Mouse (Mus musculus): ENCODE results near the gene Rin2. TPM values are rescaled to one million over a fixed set of nuclear protein-coding genes. Genes with fewer than 3 reads are reported as not detected.

Gene Rin2
- polyA plus RNA-seq, 1 experiment from 2014 or later = 18.1 TPM

DNA sequence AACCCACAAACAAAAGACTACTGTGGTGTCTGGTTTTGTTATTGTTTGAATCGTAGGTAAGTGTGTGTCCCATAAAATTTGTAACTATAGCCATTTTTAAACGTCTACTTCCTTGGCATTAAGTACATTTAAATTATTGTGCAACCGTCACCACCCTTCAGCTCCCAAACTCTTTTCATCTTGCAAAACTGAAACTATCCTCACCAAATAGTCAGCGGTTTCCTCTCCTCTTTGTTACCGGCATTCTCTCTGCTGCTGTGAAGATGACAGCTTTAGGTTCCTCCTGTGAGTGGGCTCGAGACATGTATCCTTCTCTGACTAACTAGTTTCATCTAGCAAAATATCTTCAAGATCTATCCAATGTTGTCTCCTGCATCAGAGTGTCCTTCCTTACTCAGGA is 129.5 kb downstream of the Rin2 start:
- no peak overlapping the region for H3K9ac ChIP-seq
- H3K4me1 ChIP-seq = no peaks in the 10 kb centered on the region
- no peaks in the 10 kb centered on the region for H3K36me3 ChIP-seq
- no peak overlapping the region for H3K4me3 ChIP-seq
- no peak overlapping the region for H3K27ac ChIP-seq
- no peak overlapping the region for H3K4me2 ChIP-seq (replicated peaks)
- ATAC-seq (ENCODE audit: low FRiP score, low read depth) = no peak
- peaks cover 10% of the 10 kb centered on the region for H3K9me3 ChIP-seq
- WGBS = 91% methylated on average over 6 of the region's 6 CpGs
- H3K27me3 ChIP-seq (replicated peaks) = no peaks in the 10 kb centered on the region

GRCm38 (mm10) chr2:145807276-145807675 is 132.3 kb downstream of the Rin2 start:
- no peak overlapping the region for H3K9ac ChIP-seq
- no peak overlapping the region for H3K4me3 ChIP-seq
- no peak for ATAC-seq (ENCODE audit: low FRiP score, low read depth)
- H3K4me2 ChIP-seq (replicated peaks) = no peak overlapping the region
- H3K27me3 ChIP-seq (replicated peaks) = no peaks in the 10 kb centered on the region
- peaks cover 10% of the 10 kb centered on the region for H3K9me3 ChIP-seq
- WGBS = 76% methylated on average over 2 of the region's 2 CpGs
- H3K36me3 ChIP-seq = no peaks in the 10 kb centered on the region
- no peak overlapping the region for H3K27ac ChIP-seq
- H3K4me1 ChIP-seq = no peaks in the 10 kb centered on the region

DNA sequence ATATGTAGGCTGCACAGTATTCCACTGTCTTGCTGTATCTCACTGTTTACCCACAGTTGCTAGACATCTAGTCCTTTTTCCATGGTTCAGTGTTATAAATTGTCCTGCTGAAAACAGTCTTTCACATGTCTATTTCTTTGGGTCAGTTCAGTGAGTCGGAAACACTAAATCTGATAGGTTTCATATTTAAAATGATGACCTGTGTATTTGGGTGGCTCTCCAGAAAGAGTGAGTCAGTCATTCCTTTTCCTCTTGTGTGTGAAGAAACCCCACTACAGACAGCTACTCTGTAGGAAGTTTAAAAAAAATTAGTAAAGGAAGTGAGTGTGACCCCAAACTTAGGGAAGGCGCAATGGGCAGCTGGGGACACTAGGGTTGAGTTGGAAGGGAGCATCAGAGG is 133.2 kb downstream of the Rin2 start:
- Histone ChIP-seq H3K4me1 (no peaks in the 10 kb centered on the region), H3K9ac (no peak overlapping the region), H3K27me3 (replicated peaks) (no peaks in the 10 kb centered on the region), H3K9me3 (peaks cover 10% of the 10 kb centered on the region), H3K4me2 (replicated peaks) (no peak overlapping the region), H3K36me3 (no peaks in the 10 kb centered on the region), H3K4me3 (no peak overlapping the region), H3K27ac (no peak overlapping the region)
- no peak for ATAC-seq (ENCODE audit: low FRiP score, low read depth)
- WGBS = 95% methylated on average over 2 of the region's 2 CpGs

DNA sequence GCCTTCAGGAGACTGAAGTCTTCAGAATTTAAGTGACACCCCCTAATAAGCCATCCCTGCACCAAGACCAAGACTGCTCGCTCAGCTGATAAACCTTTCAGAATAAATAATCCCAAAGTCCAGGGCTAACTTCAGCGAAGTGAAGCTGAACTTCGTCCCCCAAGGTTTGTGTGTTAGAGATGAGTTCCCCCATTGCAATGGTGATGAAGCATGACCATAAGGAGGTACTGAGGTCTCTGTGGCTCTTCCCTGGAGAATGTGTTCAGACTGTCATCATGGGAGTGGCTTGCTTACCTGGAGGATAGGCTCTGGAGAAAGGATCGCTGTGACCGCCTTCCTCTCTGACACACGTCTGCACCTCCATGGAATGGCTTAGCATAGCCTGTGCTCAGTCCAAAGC is 133.7 kb downstream of the Rin2 start:
- H3K4me2 ChIP-seq (replicated peaks) = no peak overlapping the region
- H3K4me1 ChIP-seq = no peaks in the 10 kb centered on the region
- no peaks in the 10 kb centered on the region for H3K27me3 ChIP-seq (replicated peaks)
- H3K27ac ChIP-seq = no peak overlapping the region
- no peak overlapping the region for H3K4me3 ChIP-seq
- no peak for ATAC-seq (ENCODE audit: low FRiP score, low read depth)
- no peaks in the 10 kb centered on the region for H3K36me3 ChIP-seq
- H3K9me3 ChIP-seq = peaks cover 10% of the 10 kb centered on the region
- no peak overlapping the region for H3K9ac ChIP-seq
- WGBS = 93% methylated on average over 6 of the region's 6 CpGs

DNA sequence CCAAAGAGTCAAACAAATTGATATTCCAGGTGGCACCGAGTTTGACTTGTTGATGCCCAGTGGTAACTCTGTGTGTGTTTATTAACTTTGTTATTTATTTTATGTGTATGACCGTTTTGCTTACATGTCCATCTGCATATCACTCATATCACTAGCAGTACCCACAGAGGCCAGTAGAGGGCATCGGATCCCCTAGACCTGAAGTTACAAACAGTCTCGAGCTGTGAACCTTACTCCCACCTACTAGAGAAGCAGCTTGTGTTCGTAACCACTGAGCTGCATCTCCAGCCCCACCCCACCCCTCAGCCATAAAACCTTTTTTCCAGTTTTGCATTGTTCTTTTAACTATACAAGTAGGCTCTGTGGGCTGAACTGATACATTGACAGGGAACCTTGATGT is 135.7 kb downstream of the Rin2 start:
- no peaks in the 10 kb centered on the region for H3K4me1 ChIP-seq
- H3K27me3 ChIP-seq (replicated peaks) = no peaks in the 10 kb centered on the region
- H3K36me3 ChIP-seq = peaks cover 1% of the 10 kb centered on the region; the same call in 1 of the 2 replicates
- H3K9ac ChIP-seq = no peak overlapping the region
- H3K4me3 ChIP-seq = no peak overlapping the region
- no peak overlapping the region for H3K4me2 ChIP-seq (replicated peaks)
- WGBS = 51% methylated on average over 5 of the region's 5 CpGs
- H3K9me3 ChIP-seq = peaks cover 11% of the 10 kb centered on the region
- no peak for ATAC-seq (ENCODE audit: low FRiP score, low read depth)
- no peak overlapping the region for H3K27ac ChIP-seq

- no peak overlapping the region for H3K4me2 ChIP-seq (replicated peaks)
- WGBS = 83% methylated on average over 1 of the region's 1 CpGs
- peaks cover 4% of the 10 kb centered on the region; the same call in 1 of the 2 replicates for H3K36me3 ChIP-seq
- no peak overlapping the region for H3K4me3 ChIP-seq
- no peaks in the 10 kb centered on the region for H3K4me1 ChIP-seq
- H3K9me3 ChIP-seq = peaks cover 18% of the 10 kb centered on the region
- no peak overlapping the region for H3K27ac ChIP-seq
- no peak overlapping the region for H3K9ac ChIP-seq
- H3K27me3 ChIP-seq (replicated peaks) = no peaks in the 10 kb centered on the region
- no peak for ATAC-seq (ENCODE audit: low FRiP score, low read depth)
Observed at GRCm38 (mm10) chr2:145812818-145813217, 137.8 kb downstream of the Rin2 start.

DNA sequence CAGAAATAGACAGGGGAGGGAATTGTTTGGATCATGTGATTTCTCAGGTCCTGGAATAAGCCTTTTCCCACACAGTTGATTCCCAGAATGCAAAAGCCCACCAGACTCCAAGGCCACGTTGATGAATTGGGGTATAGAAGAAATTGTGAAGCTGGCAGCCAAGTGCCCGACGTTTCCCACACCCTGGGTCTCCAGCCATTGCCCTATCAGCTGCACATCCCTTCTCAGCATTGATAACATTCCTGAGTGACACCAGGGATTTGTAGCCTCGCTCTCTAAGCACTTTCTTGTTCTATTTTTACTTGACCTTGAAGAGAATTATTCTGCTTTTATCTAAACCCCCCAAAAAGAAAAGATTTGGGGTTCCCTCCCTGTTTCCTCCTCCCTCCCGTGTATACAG is 142.2 kb downstream of the Rin2 start:
- Histone ChIP-seq H3K4me2 (replicated peaks) (no peak overlapping the region), H3K27ac (no peak overlapping the region), H3K4me1 (no peaks in the 10 kb centered on the region), H3K4me3 (no peak overlapping the region), H3K36me3 (peaks cover 4% of the 10 kb centered on the region; the same call in 1 of the 2 replicates), H3K9ac (no peak overlapping the region), H3K27me3 (replicated peaks) (no peaks in the 10 kb centered on the region), H3K9me3 (peaks cover 18% of the 10 kb centered on the region)
- 82% methylated on average over 5 of the region's 5 CpGs for WGBS
- no peak for ATAC-seq (ENCODE audit: low FRiP score, low read depth)

DNA sequence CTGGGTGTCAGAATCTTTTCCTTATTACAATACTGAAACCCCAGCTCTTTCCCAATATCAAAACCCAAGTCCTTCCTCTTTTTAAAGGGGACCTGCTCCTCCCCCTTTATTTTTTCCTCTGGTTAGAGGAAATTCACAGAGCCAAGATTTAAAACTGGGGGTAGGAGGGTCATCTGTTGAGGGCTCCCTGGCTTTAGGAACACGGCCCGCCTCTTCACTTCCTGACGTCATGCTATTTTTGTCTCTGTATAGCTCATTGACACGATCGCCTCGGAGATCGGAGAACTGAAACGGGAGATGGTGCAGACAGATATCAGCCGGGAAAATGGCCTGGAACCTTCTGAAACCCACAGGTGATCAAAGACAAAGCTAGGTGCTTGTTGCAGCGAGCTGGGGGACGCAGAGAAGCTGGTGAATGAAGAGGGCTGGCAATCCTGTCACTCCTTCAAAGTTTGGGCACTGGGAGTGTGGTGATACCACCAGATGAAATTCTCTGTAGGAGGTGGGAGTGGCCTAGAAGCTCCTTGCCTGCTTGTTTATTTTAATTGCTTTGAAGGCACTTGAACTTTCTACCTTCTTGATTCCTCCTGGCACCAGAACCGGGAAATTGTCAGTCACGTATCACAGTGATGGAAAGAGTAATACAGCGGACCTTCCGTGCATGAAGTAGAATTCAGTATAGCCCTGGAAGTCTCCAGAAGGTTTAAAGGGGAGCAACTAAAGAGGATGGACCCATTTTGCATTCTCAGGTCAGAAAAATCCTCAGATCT is 147.2 kb downstream of the Rin2 start:
- Histone ChIP-seq H3K9me3 (no peaks in the 10 kb centered on the region), H3K9ac (no peak overlapping the region), H3K4me2 (replicated peaks) (no peak overlapping the region), H3K36me3 (no peaks in the 10 kb centered on the region), H3K4me1 (no peaks in the 10 kb centered on the region), H3K27me3 (replicated peaks) (no peaks in the 10 kb centered on the region), H3K27ac (no peak overlapping the region), H3K4me3 (no peak overlapping the region)
- WGBS = 92% methylated on average over 15 of the region's 15 CpGs
- ATAC-seq (ENCODE audit: low FRiP score, low read depth) = no peak

DNA sequence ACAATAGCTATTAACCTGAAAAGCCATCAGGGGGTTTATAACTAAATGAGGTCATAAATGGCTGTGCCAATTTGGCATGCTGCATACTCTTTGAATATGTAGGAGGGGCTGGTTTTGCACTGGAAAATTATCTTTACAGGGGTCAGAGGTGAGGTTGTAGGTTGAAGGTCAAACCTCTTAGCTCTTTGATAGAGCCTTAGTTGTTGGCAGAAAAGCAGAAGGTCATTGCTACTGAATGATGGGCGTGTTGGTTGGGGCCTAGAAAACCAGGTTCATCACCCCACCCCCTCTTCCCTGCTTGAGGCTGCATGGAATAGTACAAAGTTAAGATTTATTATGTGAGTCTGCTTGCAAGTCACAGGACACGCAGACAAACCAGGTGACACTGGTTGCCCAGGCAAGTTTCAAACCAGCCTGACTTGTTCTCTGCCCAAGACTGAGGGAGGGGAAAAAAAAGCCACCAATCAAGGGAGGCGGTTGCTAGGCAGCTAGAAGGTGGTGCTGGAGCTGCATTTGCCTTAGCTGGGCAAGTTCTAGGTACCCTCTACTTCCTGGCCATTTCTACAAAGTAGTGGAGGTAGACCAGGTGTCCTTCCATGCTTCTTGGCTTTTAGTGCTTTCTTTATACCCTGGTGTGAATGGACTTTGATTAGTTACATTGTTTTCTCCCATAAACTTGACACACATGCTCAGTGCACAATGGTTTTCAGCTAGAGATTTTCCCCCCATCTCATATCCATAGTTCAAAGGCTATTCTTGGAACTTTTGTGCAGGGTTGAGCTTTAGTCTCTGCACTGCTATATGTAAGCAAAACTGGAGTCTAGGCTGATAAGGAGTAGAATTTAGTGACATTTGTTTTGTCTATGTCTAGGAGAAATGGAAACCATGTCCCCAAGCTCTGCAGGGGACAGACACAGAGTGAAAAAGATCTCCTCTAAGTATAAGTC is 148.0 kb downstream of the Rin2 start:
- Histone ChIP-seq H3K9me3 (no peaks in the 10 kb centered on the region), H3K9ac (no peak overlapping the region), H3K4me1 (no peaks in the 10 kb centered on the region), H3K36me3 (no peaks in the 10 kb centered on the region), H3K4me2 (replicated peaks) (no peak overlapping the region), H3K27ac (no peak overlapping the region), H3K27me3 (replicated peaks) (no peaks in the 10 kb centered on the region), H3K4me3 (no peak overlapping the region)
- WGBS = 76% methylated on average over 3 of the region's 3 CpGs
- ATAC-seq (ENCODE audit: low FRiP score, low read depth) = no peak

DNA sequence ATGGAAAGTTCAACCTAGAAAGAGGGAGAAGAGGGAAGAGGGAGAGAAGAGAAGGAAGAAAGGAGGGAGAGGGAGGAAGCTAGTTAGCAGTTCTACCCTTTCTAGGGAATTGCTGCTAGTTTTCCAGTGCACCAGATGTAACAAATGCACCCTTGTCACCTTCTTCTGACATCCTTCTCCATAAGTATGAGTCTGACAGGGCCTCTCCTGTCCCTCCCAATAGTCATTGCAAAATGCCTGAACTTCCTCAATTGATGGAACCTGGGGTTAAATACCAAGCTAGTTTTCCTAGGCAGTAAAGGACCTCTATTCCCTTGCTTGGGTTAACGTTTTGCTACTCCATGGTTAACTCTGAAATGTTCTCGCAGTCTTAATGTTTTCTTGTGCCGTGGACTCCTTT is 149.7 kb downstream of the Rin2 start:
- Histone ChIP-seq H3K9me3 (no peaks in the 10 kb centered on the region), H3K9ac (no peak overlapping the region), H3K4me2 (replicated peaks) (no peak overlapping the region), H3K27ac (no peak overlapping the region), H3K27me3 (replicated peaks) (no peaks in the 10 kb centered on the region), H3K4me3 (no peak overlapping the region), H3K4me1 (no peaks in the 10 kb centered on the region), H3K36me3 (no peaks in the 10 kb centered on the region)
- ATAC-seq (ENCODE audit: low FRiP score, low read depth) = no peak
- WGBS = 93% methylated on average over 3 of the region's 3 CpGs

GRCm38 (mm10) chr2:145825221-145825620 is 150.2 kb downstream of the Rin2 start:
- H3K4me1 ChIP-seq = no peaks in the 10 kb centered on the region
- no peak overlapping the region for H3K4me2 ChIP-seq (replicated peaks)
- H3K9ac ChIP-seq = no peak overlapping the region
- ATAC-seq (ENCODE audit: low FRiP score, low read depth) = no peak
- no peaks in the 10 kb centered on the region for H3K9me3 ChIP-seq
- H3K27me3 ChIP-seq (replicated peaks) = no peaks in the 10 kb centered on the region
- WGBS = 96% methylated on average over 10 of the region's 10 CpGs
- H3K36me3 ChIP-seq = no peaks in the 10 kb centered on the region
- H3K4me3 ChIP-seq = no peak overlapping the region
- H3K27ac ChIP-seq = no peak overlapping the region

DNA sequence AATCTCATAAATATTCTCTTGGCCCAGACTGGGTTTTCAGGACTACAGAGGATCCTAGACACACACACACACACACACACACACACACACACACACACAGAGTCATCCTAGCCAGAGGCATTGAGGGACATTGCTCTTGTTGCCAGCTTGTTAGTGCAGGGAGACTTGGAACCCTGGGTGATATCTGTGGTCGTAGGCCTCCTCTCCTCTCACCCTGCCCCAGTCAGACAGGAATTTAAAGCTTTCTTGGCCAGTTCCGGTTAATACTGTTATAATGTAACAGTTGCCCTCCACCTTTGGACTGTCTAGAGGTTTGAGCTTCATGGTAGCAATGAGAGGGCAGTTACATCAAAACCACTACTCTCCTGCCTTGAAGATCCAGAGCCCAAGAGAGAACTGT is 152.9 kb downstream of the Rin2 start:
- no peaks in the 10 kb centered on the region for H3K27me3 ChIP-seq (replicated peaks)
- no peak overlapping the region for H3K9ac ChIP-seq
- H3K9me3 ChIP-seq = no peaks in the 10 kb centered on the region
- H3K27ac ChIP-seq = no peak overlapping the region
- H3K4me1 ChIP-seq = peaks cover 9% of the 10 kb centered on the region
- H3K4me3 ChIP-seq = no peak overlapping the region
- H3K36me3 ChIP-seq = no peaks in the 10 kb centered on the region
- 83% methylated on average over 2 of the region's 2 CpGs for WGBS
- no peak for ATAC-seq (ENCODE audit: low FRiP score, low read depth)
- no peak overlapping the region for H3K4me2 ChIP-seq (replicated peaks)

Measured in neural tube, embryonic 12.5 days (tissue).